Mouse (Mus musculus) liver, adult 2 months (tissue): ENCODE measurements around the gene Vwa3a.

ENCODE experiments used
- CTCF ChIP-seq: fragments of 200-500 bp; IDR thresholded peaks from 2 replicates; pipeline ENCODE4 v1.5.1; 2011; ENCODE audit warnings: low read depth, low read length, control low read depth
- POLR2A ChIP-seq: fragments of 200-500 bp; IDR thresholded peaks from 2 replicates; pipeline ENCODE4 v1.6.1; 2011; ENCODE audit warnings: low read length, control low read depth; ENCODE audit not compliant: insufficient read depth; ENCODE audit errors: extremely low read depth

DNA sequence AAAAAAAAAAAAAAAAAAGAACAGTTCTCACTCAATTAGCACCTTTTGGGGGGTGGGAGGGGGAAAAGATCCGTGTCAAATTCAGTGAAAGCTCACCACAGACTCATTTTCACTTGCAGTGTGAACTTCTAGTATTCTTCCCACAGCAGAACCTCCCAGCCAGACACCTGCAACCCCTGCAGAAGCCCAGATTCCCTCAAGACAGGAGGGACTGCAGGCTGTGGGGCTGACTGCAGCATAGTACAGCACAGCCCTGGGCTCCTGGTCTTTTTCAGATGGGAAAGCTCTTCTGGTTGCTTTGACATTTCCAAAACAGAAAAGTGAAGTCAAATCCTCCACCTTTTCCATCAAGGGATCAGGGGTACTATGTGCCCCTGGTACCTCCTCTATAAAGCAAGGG lies 28.3 kb downstream of the Vwa3a start:
- TF ChIP-seq POLR2A (no peak), CTCF (no peak)
